Mouse (Mus musculus) ovary, postnatal 10 days (tissue): ENCODE data around the gene Csf2rb.

Experiments used
- DNase-seq: peaks from one replicate; pipeline ENCODE4 v3.0.0; 2022; ENCODE audit warnings: low spot score

Csf2rb gene

GRCm38 (mm10) chr15:78378556-78378955 is 53.0 kb downstream of the Csf2rb start:
- no peak for DNase-seq

GRCm38 (mm10) chr15:78380208-78380607 is 54.7 kb downstream of the Csf2rb start:
- DNase-seq, result no peak

- DNase-seq, result no peak
Observed at GRCm38 (mm10) chr15:78380741-78381140, 55.2 kb downstream of the Csf2rb start.

- no peak for DNase-seq
Observed at GRCm38 (mm10) chr15:78382115-78382514, 56.6 kb downstream of the Csf2rb start.

GRCm38 (mm10) chr15:78383450-78384219 is 58.1 kb downstream of the Csf2rb start:
- DNase-seq, result no peak

GRCm38 (mm10) chr15:78384220-78385116 is 58.9 kb downstream of the Csf2rb start:
- DNase-seq, result no peak

GRCm38 (mm10) chr15:78385564-78385963 is 60.0 kb downstream of the Csf2rb start:
- DNase-seq, result no peak

GRCm38 (mm10) chr15:78390855-78391254 is 65.3 kb downstream of the Csf2rb start:
- no peak for DNase-seq

- no peak for DNase-seq
Observed at GRCm38 (mm10) chr15:78395478-78395962, 70.0 kb downstream of the Csf2rb start, which contains the start of gene Tex33. TSS of gene Tex33 (minus strand) at chr15:78395912.

- no peak for DNase-seq
Observed at GRCm38 (mm10) chr15:78401345-78401744, 75.8 kb downstream of the Csf2rb start.

GRCm38 (mm10) chr15:78401921-78402320 is 76.4 kb downstream of the Csf2rb start:
- no peak for DNase-seq

- no peak for DNase-seq
Observed at GRCm38 (mm10) chr15:78402423-78402822, 76.9 kb downstream of the Csf2rb start.

- no peak for DNase-seq
Observed at GRCm38 (mm10) chr15:78403301-78403741, 77.8 kb downstream of the Csf2rb start.
